Mouse (Mus musculus) CD8-positive naive resting alpha-beta T cell, adult 2 months (primary cell): ENCODE results near the gene Phtf2.
A peak's percentile ranks its signal among the peaks of the same experiment; 100 is the strongest.

Experiments used
- DNase-seq, 2 experiments: peaks; one replicate each; pipeline ENCODE4 v3.0.0; 2022; ENCODE audit warnings: low read depth in 2 of 2, low spot score in 2 of 2

The Phtf2 gene

GRCm38 (mm10) chr5:20881915-20882800 is at the start of gene Phtf2, which contains the start of gene Tmem60:
TSS of gene Phtf2 (minus strand) at chr5:20882124.
TSS of gene Tmem60 (plus strand) at chr5:20882191.
- DNase-seq: peak; percentile 95 to 97

GRCm38 (mm10) chr5:20931300-20931699 is 49.4 kb upstream of the Phtf2 start:
- DNase-seq: no peak

- no peak for DNase-seq
Measured at GRCm38 (mm10) chr5:20930430-20930829, 48.5 kb upstream of the Phtf2 start.

- no peak for DNase-seq
Measured at GRCm38 (mm10) chr5:20929669-20930151, 47.8 kb upstream of the Phtf2 start.

- DNase-seq: no peak
Measured at GRCm38 (mm10) chr5:20925451-20925850, 43.5 kb upstream of the Phtf2 start.

GRCm38 (mm10) chr5:20924608-20925007 is 42.7 kb upstream of the Phtf2 start:
- DNase-seq: no peak

- DNase-seq: no peak
Measured at GRCm38 (mm10) chr5:20919566-20919965, 37.6 kb upstream of the Phtf2 start.

- DNase-seq: no peak
Measured at GRCm38 (mm10) chr5:20918967-20919366, 37.0 kb upstream of the Phtf2 start.

GRCm38 (mm10) chr5:20913372-20914275 is 31.7 kb upstream of the Phtf2 start:
- peak; percentile 62 to 81 for DNase-seq

GRCm38 (mm10) chr5:20911741-20912140 is 29.8 kb upstream of the Phtf2 start:
- no peak for DNase-seq

- no peak for DNase-seq
Measured at GRCm38 (mm10) chr5:20906191-20906590, 24.3 kb upstream of the Phtf2 start.

GRCm38 (mm10) chr5:20905437-20905836 is 23.5 kb upstream of the Phtf2 start:
- no peak for DNase-seq

- DNase-seq: no peak
Measured at GRCm38 (mm10) chr5:20904647-20905046, 22.7 kb upstream of the Phtf2 start.

- DNase-seq: no peak
Measured at GRCm38 (mm10) chr5:20897446-20898167, 15.7 kb upstream of the Phtf2 start.

GRCm38 (mm10) chr5:20884036-20884620 is 2.2 kb upstream of the Phtf2 start:
- DNase-seq: no peak

- DNase-seq: peak; percentile 35 to 39
Measured at GRCm38 (mm10) chr5:20880797-20881775, 838 bp downstream of the Phtf2 start.

GRCm38 (mm10) chr5:20880386-20880785 is 1.5 kb downstream of the Phtf2 start:
- no peak for DNase-seq

GRCm38 (mm10) chr5:20876934-20877426 is 4.9 kb downstream of the Phtf2 start:
- DNase-seq: no peak

GRCm38 (mm10) chr5:20873146-20873545 is 8.8 kb downstream of the Phtf2 start:
- no peak for DNase-seq
